8 mouse cellular contexts compared by ENCODE assay signal in the genomic region with DNA sequence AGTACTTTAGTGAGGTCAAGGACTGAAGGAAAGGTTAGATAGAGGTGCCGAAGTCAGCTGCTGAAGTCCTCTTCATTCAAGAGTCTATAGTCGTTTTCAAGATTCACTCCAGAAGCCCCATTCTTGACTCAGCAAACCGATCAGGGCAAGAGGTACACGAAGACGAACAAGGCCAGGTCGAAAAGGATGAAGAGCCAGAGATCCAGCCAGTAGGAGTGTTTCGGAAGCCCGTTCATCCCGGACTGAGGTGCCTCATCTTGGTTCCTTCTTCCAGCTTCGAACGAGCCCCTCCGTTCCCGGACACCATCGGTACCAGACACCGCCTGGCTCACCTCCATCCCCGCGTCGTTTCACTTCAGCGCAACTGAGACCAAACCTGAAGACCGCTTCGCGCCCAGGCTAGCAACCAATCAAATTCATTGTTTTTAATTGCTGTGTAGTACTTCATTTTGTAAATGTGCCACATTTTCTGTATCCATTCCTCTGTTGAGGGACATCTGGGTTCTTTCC.
DNase-seq lines count a peak whose midpoint lies in the region; ATAC-seq and TF ChIP-seq lines count a peak whose summit lies in the region.
"Not testable (repeated sequence)": the region's sequence is repeated elsewhere in the genome, so short reads cannot be mapped to it uniquely, and the experiment has no call there.

No protein-coding gene starts in this region.

- not testable (repeated sequence) for H3K9ac ChIP-seq in intestine, embryonic 14.5 days (ENCODE audit: low read length)

- not testable (repeated sequence) for H3K27ac ChIP-seq in intestine, embryonic 14.5 days (ENCODE audit: low read depth); limb, embryonic 10.5 days

- not testable (repeated sequence) for H3K9me3 ChIP-seq in G1E (replicated peaks); intestine, embryonic 14.5 days (ENCODE audit: control insufficient read depth, low read length); limb, embryonic 10.5 days (replicated peaks)

- DNase-seq in G1E (ENCODE audit: low spot score): not testable (repeated sequence)
- DNase-seq in heart, adult 11 months: peak; percentile 75
- peak; percentile 15 for DNase-seq in intestine, embryonic 14.5 days (ENCODE audit: low spot score)
- DNase-seq in limb, embryonic 10.5 days (ENCODE audit: low spot score): peak; percentile 7

- TF ChIP-seq CTCF in G1E (IDR thresholded peaks at IDR 0.05; ENCODE audit: low read depth, low read length): not testable (repeated sequence)

- H3K4me2 ChIP-seq in intestine, embryonic 14.5 days (ENCODE audit: low read length): not testable (repeated sequence)

- ATAC-seq in G1E (ENCODE audit: extremely low read depth, insufficient number of reproducible peaks, low FRiP score, poor library complexity, severe bottlenecking): peak; percentile 54
- 0 out of 2 replicates have a peak, but pooled peaks have one; percentile 39 for ATAC-seq in common myeloid progenitor, adult 5-6 weeks (replicated peaks; ENCODE audit: low read depth, poor library complexity, severe bottlenecking)
- peak; percentile 83 for ATAC-seq in erythroid progenitor cell, adult 5-6 weeks (replicated peaks; ENCODE audit: low FRiP score, poor library complexity, severe bottlenecking)
- not testable (repeated sequence) for ATAC-seq in intestine, embryonic 14.5 days (replicated peaks; ENCODE audit: low FRiP score, low TSS enrichment, low read depth)
- peak; percentile 62 for ATAC-seq in megakaryocyte, adult 5-6 weeks (ENCODE audit: poor library complexity, severe bottlenecking)
- ATAC-seq in megakaryocyte-erythroid progenitor cell, adult 5-6 weeks (replicated peaks; ENCODE audit: low FRiP score, low TSS enrichment, poor library complexity, severe bottlenecking): peak; percentile 78

- not testable (repeated sequence) for H3K27me3 ChIP-seq in G1E (ENCODE audit: insufficient read depth, low read length); intestine, embryonic 14.5 days (replicated peaks; ENCODE audit: control insufficient read depth, insufficient read depth, low read length); limb, embryonic 10.5 days (ENCODE audit: low read depth, poor library complexity, severe bottlenecking)

- H3K36me3 ChIP-seq in G1E (replicated peaks); intestine, embryonic 14.5 days (ENCODE audit: control insufficient read depth, insufficient read depth, low read length); limb, embryonic 10.5 days: not testable (repeated sequence)

- H3K4me3 ChIP-seq in G1E (ENCODE audit: low read depth, low read length); intestine, embryonic 14.5 days (ENCODE audit: low read depth, low read length); limb, embryonic 10.5 days: not testable (repeated sequence)

- not testable (repeated sequence) for H3K4me1 ChIP-seq in G1E (ENCODE audit: insufficient read depth, low read depth, low read length); intestine, embryonic 14.5 days (replicated peaks; ENCODE audit: control insufficient read depth, insufficient read depth, low read length); limb, embryonic 10.5 days

- WGBS in intestine, embryonic 14.5 days: 93% methylated on average over 18 of the region's 22 CpGs
- 91% methylated on average over 20 of the region's 22 CpGs for WGBS in limb, embryonic 10.5 days
